Mouse (Mus musculus) midbrain, embryonic 12.5 days (tissue): Measurements from ENCODE around the gene Itgam. TPM values are rescaled to one million over a fixed set of nuclear protein-coding genes. Genes with fewer than 3 reads are reported as not detected.

Experiments
- ATAC-seq: fragments of 200-750 bp; cut with Nextera tagmentation; 2 replicates; pipeline ENCODE4 v1.8.0; 2017; ENCODE audit warnings: low read depth, moderate TSS enrichment, moderate library complexity; ENCODE audit not compliant: low FRiP score
- H3K27ac ChIP-seq: fragments of 300-500 bp; sonication (generic); replicated peaks from 2 replicates; pipeline ENCODE4 v1.5.1; 2016; ENCODE audit warnings: mild to moderate bottlenecking
- H3K27me3 ChIP-seq: fragments of 300-500 bp; sonication (generic); 2 replicates; pipeline ENCODE4 v1.6.1; 2016; ENCODE audit warnings: mild to moderate bottlenecking
- H3K36me3 ChIP-seq: fragments of 300-500 bp; sonication (generic); 2 replicates; pipeline ENCODE4 v1.6.1; 2016
- H3K4me1 ChIP-seq: fragments of 300-500 bp; sonication (generic); 2 replicates; pipeline ENCODE4 v1.6.1; 2016
- H3K4me2 ChIP-seq: fragments of 300-500 bp; sonication (generic); replicated peaks from 2 replicates; pipeline ENCODE4 v1.6.1; 2016; ENCODE audit warnings: mild to moderate bottlenecking, moderate library complexity
- H3K4me3 ChIP-seq: fragments of 300-500 bp; sonication (generic); 2 replicates; pipeline ENCODE4 v1.5.1; 2016; ENCODE audit warnings: mild to moderate bottlenecking
- H3K9ac ChIP-seq: fragments of 300-500 bp; sonication (generic); replicated peaks from 2 replicates; pipeline ENCODE4 v1.6.1; 2016; ENCODE audit warnings: mild to moderate bottlenecking, moderate library complexity
- H3K9me3 ChIP-seq: fragments of 300-500 bp; sonication (generic); 2 replicates; pipeline ENCODE4 v1.6.1; 2016; ENCODE audit warnings: mild to moderate bottlenecking
- WGBS: fragments of 180-500 bp; shearing (Covaris S2); methylation state at CpG from one replicate; pipeline ENCODE4 v1.1.7; 2016; 5-methylcytosine and 5-hydroxymethylcytosine counted together
- polyA plus RNA-seq: library from polyadenylated mRNA; unstranded; fragments of >200 nt; fragmentation: Nextera tagmentation; extraction: Ambion mirVana; gene quantifications from 2 replicates; pipeline ENCODE4 v1.2.1, GENCODE M21; 2016

Itgam gene
- polyA plus RNA-seq, 1 experiment from 2014 or later: 0.42 TPM

- H3K9me3 ChIP-seq: no peaks in the 10 kb centered on the region
- no peak overlapping the region for H3K4me2 ChIP-seq
- H3K4me1 ChIP-seq: no peaks in the 10 kb centered on the region
- WGBS: 88% methylated on average over 11 of the region's 11 CpGs
- ATAC-seq: no peak
- H3K9ac ChIP-seq: no peak overlapping the region
- no peak overlapping the region for H3K4me3 ChIP-seq
- no peaks in the 10 kb centered on the region for H3K27me3 ChIP-seq
- H3K27ac ChIP-seq: no peak overlapping the region
- H3K36me3 ChIP-seq: no peaks in the 10 kb centered on the region
Measured at GRCm38 (mm10) chr7:128114371-128115105, 52.1 kb downstream of the Itgam start.

- H3K36me3 ChIP-seq: no peaks in the 10 kb centered on the region
- H3K9ac ChIP-seq: no peak overlapping the region
- 79% methylated on average over 5 of the region's 5 CpGs for WGBS
- no peak overlapping the region for H3K4me3 ChIP-seq
- ATAC-seq: no peak
- no peaks in the 10 kb centered on the region for H3K27me3 ChIP-seq
- no peak overlapping the region for H3K4me2 ChIP-seq
- no peaks in the 10 kb centered on the region for H3K9me3 ChIP-seq
- no peaks in the 10 kb centered on the region for H3K4me1 ChIP-seq
- no peak overlapping the region for H3K27ac ChIP-seq
Measured at GRCm38 (mm10) chr7:128115211-128115958, 52.9 kb downstream of the Itgam start.

GRCm38 (mm10) chr7:128116396-128116795 is 54.0 kb downstream of the Itgam start:
- Histone ChIP-seq H3K27me3 (no peaks in the 10 kb centered on the region), H3K9me3 (no peaks in the 10 kb centered on the region), H3K4me2 (no peak overlapping the region), H3K4me3 (no peak overlapping the region), H3K9ac (no peak overlapping the region), H3K27ac (no peak overlapping the region), H3K36me3 (no peaks in the 10 kb centered on the region), H3K4me1 (no peaks in the 10 kb centered on the region)
- WGBS: 96% methylated on average over 5 of the region's 5 CpGs
- no peak for ATAC-seq

DNA sequence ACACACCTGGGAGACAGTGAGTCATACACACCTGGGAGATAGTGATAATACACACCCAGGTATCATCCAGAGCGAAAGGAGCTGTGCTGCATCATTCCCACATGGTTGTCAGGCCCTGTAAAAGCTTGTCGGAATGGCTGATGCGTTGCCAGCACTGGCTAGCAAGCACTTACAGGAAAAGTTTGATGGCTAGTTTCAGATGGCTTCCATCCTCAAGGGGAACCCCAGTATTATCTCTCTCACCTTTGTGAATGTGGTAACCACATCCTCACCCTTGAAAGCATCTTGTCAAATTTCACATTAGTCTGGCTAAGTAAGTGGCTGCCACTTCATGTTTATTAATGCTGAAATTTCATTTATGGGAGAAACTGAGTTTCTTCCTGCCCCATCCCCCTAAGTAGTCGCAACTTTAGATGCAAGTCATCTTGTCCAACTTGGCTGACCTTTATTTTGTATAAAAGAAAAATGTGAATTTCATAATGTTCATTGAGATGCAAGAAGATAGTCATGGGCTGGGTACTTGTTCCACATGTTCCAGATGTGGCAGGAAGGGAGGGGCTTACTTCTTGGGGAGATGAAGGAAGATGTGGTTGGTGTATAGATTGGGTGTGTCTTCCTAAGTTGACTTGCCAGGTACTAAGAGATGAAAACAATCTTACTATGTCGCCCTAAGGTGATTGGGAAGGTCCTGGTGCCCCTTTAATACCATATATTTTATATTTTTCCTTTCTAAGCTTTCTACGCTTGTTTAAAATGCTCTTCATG is 57.5 kb downstream of the Itgam start:
- H3K27ac ChIP-seq: no peak overlapping the region
- H3K4me1 ChIP-seq: no peaks in the 10 kb centered on the region
- 87% methylated on average over 6 of the region's 6 CpGs for WGBS
- no peak overlapping the region for H3K4me3 ChIP-seq
- no peak overlapping the region for H3K9ac ChIP-seq
- H3K36me3 ChIP-seq: no peaks in the 10 kb centered on the region
- H3K27me3 ChIP-seq: no peaks in the 10 kb centered on the region
- no peak for ATAC-seq
- no peak overlapping the region for H3K4me2 ChIP-seq
- H3K9me3 ChIP-seq: no peaks in the 10 kb centered on the region

GRCm38 (mm10) chr7:128128741-128129720 is 66.6 kb downstream of the Itgam start, which contains the start of gene Itgax:
TSS of gene Itgax (plus strand) at chr7:128129547.
- Histone ChIP-seq H3K9me3 (no peaks in the 10 kb centered on the region), H3K4me2 (no peak within 1 kb of the TSS), H3K4me1 (no peaks in the 10 kb centered on the region), H3K9ac (no peak within 1 kb of the TSS), H3K4me3 (no peak within 1 kb of the TSS), H3K36me3 (no peaks in the 10 kb centered on the region), H3K27me3 (no peaks in the 10 kb centered on the region; the same call in 1 of the 2 replicates), H3K27ac (no peak within 1 kb of the TSS)
- ATAC-seq: no peak
- 80% methylated on average over 8 of the region's 8 CpGs for WGBS

GRCm38 (mm10) chr7:128132148-128132547 is 69.7 kb downstream of the Itgam start:
- H3K4me3 ChIP-seq: no peak overlapping the region
- no peaks in the 10 kb centered on the region for H3K9me3 ChIP-seq
- ATAC-seq: no peak
- no peak overlapping the region for H3K27ac ChIP-seq
- no peak overlapping the region for H3K9ac ChIP-seq
- H3K36me3 ChIP-seq: no peaks in the 10 kb centered on the region
- no peaks in the 10 kb centered on the region for H3K4me1 ChIP-seq
- no peaks in the 10 kb centered on the region; the same call in 1 of the 2 replicates for H3K27me3 ChIP-seq
- WGBS: 91% methylated on average over 5 of the region's 5 CpGs
- no peak overlapping the region for H3K4me2 ChIP-seq

DNA sequence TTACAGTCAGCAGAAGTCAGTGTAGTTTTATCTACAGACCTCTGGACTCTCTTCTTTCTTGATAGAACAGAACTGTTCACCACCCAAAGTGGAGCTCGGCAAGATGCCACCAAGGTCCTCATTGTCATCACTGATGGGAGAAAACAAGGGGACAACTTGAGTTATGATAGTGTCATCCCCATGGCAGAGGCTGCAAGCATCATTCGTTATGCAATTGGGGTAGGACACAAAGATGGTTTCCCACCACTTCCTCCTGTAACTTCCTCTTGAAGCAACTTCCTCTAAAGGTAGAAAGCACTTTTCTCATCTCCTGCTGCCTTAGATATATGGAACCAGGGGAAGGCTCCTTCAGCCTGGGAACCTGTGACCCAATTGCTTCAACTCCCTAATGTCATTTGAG is 71.2 kb downstream of the Itgam start:
- H3K27me3 ChIP-seq: no peaks in the 10 kb centered on the region; the same call in 1 of the 2 replicates
- 84% methylated on average over 2 of the region's 2 CpGs for WGBS
- H3K9me3 ChIP-seq: no peaks in the 10 kb centered on the region
- H3K4me2 ChIP-seq: no peak overlapping the region
- no peak overlapping the region for H3K27ac ChIP-seq
- no peak overlapping the region for H3K4me3 ChIP-seq
- no peak for ATAC-seq
- no peaks in the 10 kb centered on the region for H3K36me3 ChIP-seq
- H3K4me1 ChIP-seq: no peaks in the 10 kb centered on the region
- no peak overlapping the region for H3K9ac ChIP-seq

DNA sequence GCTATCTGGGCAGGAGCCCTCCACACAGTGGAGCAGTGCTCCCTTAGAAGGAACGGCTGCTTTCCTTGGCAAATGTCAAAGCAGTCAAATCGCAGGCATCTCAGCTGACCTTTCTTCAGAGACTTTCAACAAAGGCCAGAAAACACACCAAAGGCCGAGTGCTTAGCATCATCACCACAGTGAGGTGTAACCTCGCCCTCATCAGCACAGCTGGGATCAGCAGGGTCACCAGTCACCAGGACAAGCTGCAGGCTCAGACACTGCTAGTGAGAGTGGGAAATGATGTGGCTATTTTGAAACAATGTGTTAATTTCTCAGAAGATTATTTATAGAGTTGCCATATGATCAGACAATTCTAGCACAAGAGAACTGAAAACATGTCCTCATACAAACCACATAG is 74.5 kb downstream of the Itgam start:
- no peaks in the 10 kb centered on the region for H3K36me3 ChIP-seq

DNA sequence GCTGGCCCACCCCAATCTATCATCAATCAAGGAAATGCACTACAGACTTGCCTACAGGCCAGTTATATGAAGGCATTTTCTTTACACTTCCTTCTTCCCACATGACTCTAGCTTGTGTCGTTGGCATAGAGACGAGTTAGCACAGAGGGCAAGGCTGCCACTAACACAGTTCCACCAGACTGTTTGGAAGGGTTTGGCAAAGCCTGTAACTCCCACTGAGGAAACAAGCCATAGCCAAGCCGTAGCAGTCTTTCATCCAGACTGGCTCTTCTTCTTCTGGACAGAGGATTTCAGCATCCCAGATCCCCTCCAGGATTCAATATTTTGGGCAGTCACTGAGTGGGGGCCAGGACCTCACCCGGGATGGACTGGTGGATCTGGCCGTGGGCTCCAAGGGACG is 77.2 kb downstream of the Itgam start:
- H3K4me2 ChIP-seq: no peak overlapping the region
- 92% methylated on average over 6 of the region's 6 CpGs for WGBS
- no peaks in the 10 kb centered on the region for H3K9me3 ChIP-seq
- no peaks in the 10 kb centered on the region for H3K4me1 ChIP-seq
- H3K36me3 ChIP-seq: no peaks in the 10 kb centered on the region
- H3K9ac ChIP-seq: no peak overlapping the region
- no peaks in the 10 kb centered on the region for H3K27me3 ChIP-seq
- H3K27ac ChIP-seq: no peak overlapping the region
- ATAC-seq: no peak
- H3K4me3 ChIP-seq: no peak overlapping the region

More for the DNA sequence above, 74.5 kb downstream of the Itgam start:
- WGBS: 56% methylated on average over 4 of the region's 4 CpGs
- no peak overlapping the region for H3K4me3 ChIP-seq
- no peak for ATAC-seq
- no peak overlapping the region for H3K4me2 ChIP-seq
- no peak overlapping the region for H3K27ac ChIP-seq
- H3K9me3 ChIP-seq: no peaks in the 10 kb centered on the region
- H3K9ac ChIP-seq: no peak overlapping the region
- no peaks in the 10 kb centered on the region for H3K27me3 ChIP-seq
- H3K4me1 ChIP-seq: no peaks in the 10 kb centered on the region

GRCm38 (mm10) chr7:128150970-128151369 is 88.5 kb downstream of the Itgam start:
- H3K4me3 ChIP-seq: no peak overlapping the region
- H3K9me3 ChIP-seq: no peaks in the 10 kb centered on the region
- 0 out of 2 replicates have a peak, but pooled peaks cover 3% of the 10 kb centered on the region for H3K4me1 ChIP-seq
- H3K9ac ChIP-seq: no peak overlapping the region
- no peak for ATAC-seq
- H3K27ac ChIP-seq: no peak overlapping the region
- no peaks in the 10 kb centered on the region for H3K36me3 ChIP-seq
- H3K4me2 ChIP-seq: no peak overlapping the region
- no peaks in the 10 kb centered on the region for H3K27me3 ChIP-seq
- 84% methylated on average over 8 of the region's 8 CpGs for WGBS

DNA sequence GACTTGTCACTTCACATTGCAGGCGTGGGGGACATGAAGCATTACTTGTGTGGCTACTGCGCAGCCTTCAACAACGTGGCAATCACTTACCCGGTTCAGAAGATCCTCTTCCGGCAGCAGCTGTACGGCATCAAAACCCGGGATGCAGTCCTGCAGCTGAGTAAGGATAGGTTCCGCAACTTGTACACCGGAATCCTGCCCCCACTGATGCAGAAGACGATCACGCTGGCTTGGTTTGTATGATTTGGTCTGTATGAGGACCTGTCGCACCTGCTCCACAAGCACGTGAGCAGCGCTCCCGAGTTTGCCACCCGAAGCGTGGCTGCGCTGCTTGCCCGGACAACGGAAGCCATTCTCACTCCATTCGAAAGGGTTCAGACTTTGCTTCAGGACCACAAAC is 91.6 kb downstream of the Itgam start, which contains the start of gene Itgad:
Gene Itgad, plus strand, starts transcription at position 301 of the 400 bp plus-strand sequence.
- 0 out of 2 replicates have a peak, but pooled peaks cover 3% of the 10 kb centered on the region for H3K4me1 ChIP-seq
- no peak within 1 kb of the TSS for H3K27ac ChIP-seq
- H3K9me3 ChIP-seq: no peaks in the 10 kb centered on the region
- no peaks in the 10 kb centered on the region for H3K27me3 ChIP-seq
- H3K36me3 ChIP-seq: no peaks in the 10 kb centered on the region
- no peak within 1 kb of the TSS for H3K4me2 ChIP-seq
- H3K4me3 ChIP-seq: no peak within 1 kb of the TSS
- 92% methylated on average over 21 of the region's 21 CpGs for WGBS
- ATAC-seq: no peak
- H3K9ac ChIP-seq: no peak within 1 kb of the TSS
